Comparison of ENCODE assay signal across 43 mouse cellular contexts in the genomic region with DNA sequence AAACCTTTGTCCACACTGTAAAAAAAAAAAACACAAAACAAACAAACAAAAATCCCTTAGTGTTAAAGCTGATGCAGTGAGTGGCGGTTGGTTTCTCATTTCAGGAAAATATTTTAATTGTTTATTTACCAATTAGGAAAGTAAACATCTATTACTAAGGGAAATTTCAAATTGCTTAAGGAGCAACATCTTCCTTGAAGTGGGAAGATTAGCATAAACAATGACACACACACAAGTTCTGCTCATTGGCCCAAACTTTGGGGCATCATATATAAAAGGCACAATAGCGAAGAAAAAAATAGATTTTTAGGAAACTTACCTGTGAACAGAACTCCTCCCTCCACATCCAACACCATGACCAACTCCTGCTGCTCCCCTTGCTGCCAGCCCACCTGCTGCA. TPM values are rescaled to one million over a fixed set of nuclear protein-coding genes. Genes with fewer than 3 reads are reported as not detected.
"Had no signal": no experiment of that assay in that cellular context is flagged by ENCODE, and none has a peak within 500 bp of the region (broad histone marks: within the 10 kb centered on the region; RNA-seq: fewer than 3 reads in every experiment).

A gene (plus strand): TSS at position 301 of the 400 bp plus-strand sequence.

- H3K9me3 ChIP-seq: heart, embryonic 10.5 days; heart, embryonic 12.5 days; heart, embryonic 13.5 days; heart, embryonic 15.5 days; hindbrain, embryonic 10.5 days; hindbrain, embryonic 12.5 days; hindbrain, embryonic 13.5 days; hindbrain, embryonic 15.5 days; intestine, embryonic 15.5 days; kidney, embryonic 15.5 days had no signal

- H3K4me1 ChIP-seq: heart, embryonic 10.5 days; heart, embryonic 12.5 days; heart, embryonic 13.5 days; heart, embryonic 15.5 days; hindbrain, embryonic 10.5 days; hindbrain, embryonic 12.5 days; hindbrain, embryonic 13.5 days; hindbrain, embryonic 15.5 days; intestine, embryonic 15.5 days; kidney, embryonic 15.5 days had no signal

- DNase-seq: heart, postnatal 10 days; heart, postnatal 14 days; heart, postnatal 36 days; heart, postnatal 4 days; kidney, adult 11 months; kidney, adult 18-20 months; kidney, adult 2 months; kidney, adult 8-10 months; kidney, adult 9 months; kidney, postnatal 10 days; kidney, postnatal 14 days; kidney, postnatal 25 days; kidney, postnatal 36 days; kidney, postnatal 4 days; layer of hippocampus, adult 9-11 months; layer of hippocampus, postnatal 36 days had no signal

- H3K27ac ChIP-seq: heart, embryonic 10.5 days; heart, embryonic 13.5 days; heart, embryonic 15.5 days; hindbrain, embryonic 10.5 days; hindbrain, embryonic 12.5 days; hindbrain, embryonic 13.5 days; hindbrain, embryonic 14.5 days; hindbrain, embryonic 15.5 days; hindbrain, postnatal 0 days; intestine, embryonic 15.5 days; kidney, embryonic 15.5 days; kidney, postnatal 0 days; layer of hippocampus, adult 2 months had no signal

- H3K9ac ChIP-seq: heart, embryonic 12.5 days; heart, embryonic 13.5 days; heart, embryonic 15.5 days; hindbrain, embryonic 12.5 days; hindbrain, embryonic 13.5 days; hindbrain, embryonic 14.5 days; hindbrain, embryonic 15.5 days; intestine, embryonic 15.5 days; kidney, embryonic 15.5 days had no signal

- H3K4me2 ChIP-seq: heart, embryonic 11.5 days; heart, embryonic 12.5 days; heart, embryonic 13.5 days; heart, embryonic 15.5 days; hindbrain, embryonic 12.5 days; hindbrain, embryonic 13.5 days; hindbrain, embryonic 14.5 days; hindbrain, embryonic 15.5 days; intestine, embryonic 15.5 days; kidney, embryonic 15.5 days had no signal

- ATAC-seq: hindbrain, embryonic 16.5 days; hindbrain, postnatal 0 days; inflammation-experienced regulatory T-cells, adult 6 months; intestine, embryonic 15.5 days; intestine, embryonic 16.5 days; intestine, postnatal 0 days had no signal

- H3K27me3 ChIP-seq: heart, embryonic 12.5 days; heart, embryonic 13.5 days; heart, embryonic 15.5 days; hindbrain, embryonic 12.5 days; hindbrain, embryonic 13.5 days; hindbrain, embryonic 15.5 days; intestine, embryonic 15.5 days; kidney, embryonic 15.5 days had no signal

- H3K4me3 ChIP-seq: heart, embryonic 10.5 days; heart, embryonic 12.5 days; heart, embryonic 13.5 days; heart, embryonic 15.5 days; hindbrain, embryonic 10.5 days; hindbrain, embryonic 12.5 days; hindbrain, embryonic 13.5 days; hindbrain, embryonic 15.5 days; intestine, embryonic 15.5 days; kidney, embryonic 15.5 days; layer of hippocampus, adult 2 months had no signal

- H3K36me3 ChIP-seq: heart, embryonic 10.5 days; heart, embryonic 12.5 days; heart, embryonic 13.5 days; heart, embryonic 15.5 days; hindbrain, embryonic 10.5 days; hindbrain, embryonic 12.5 days; hindbrain, embryonic 13.5 days; hindbrain, embryonic 15.5 days; intestine, embryonic 15.5 days; kidney, embryonic 15.5 days had no signal

RNA-seq across cellular contexts. Expression of the gene that starts here (rescaled TPM):
- polyA plus RNA-seq: heart, embryonic 10.5 days; heart, embryonic 11.5 days; heart, embryonic 12.5 days; heart, embryonic 13.5 days; heart, embryonic 14.5 days; heart, embryonic 15.5 days; heart, embryonic 16.5 days; heart, postnatal 0 days; hindbrain, embryonic 10.5 days; hindbrain, embryonic 11.5 days; hindbrain, embryonic 12.5 days; hindbrain, embryonic 13.5 days; hindbrain, embryonic 14.5 days; hindbrain, embryonic 15.5 days; hindbrain, embryonic 16.5 days; hindbrain, postnatal 0 days; inflammation-experienced regulatory T-cells, adult 6 months; intestine, embryonic 14.5 days; intestine, embryonic 15.5 days; intestine, embryonic 16.5 days; intestine, postnatal 0 days; kidney, adult 2 months; kidney, embryonic 14.5 days; kidney, embryonic 15.5 days; kidney, embryonic 16.5 days; kidney, postnatal 0 days; large intestine, adult 2 months had no signal
